Mouse (Mus musculus) hindbrain, postnatal 0 days (tissue): ENCODE measurements around the gene 4930544G11Rik. TPM values are rescaled to one million over a fixed set of nuclear protein-coding genes. Genes with fewer than 3 reads are reported as not detected.

Source experiments
- ATAC-seq: fragments of 200-750 bp; cut with Nextera tagmentation; 2 replicates; pipeline ENCODE4 v1.8.0; 2017; ENCODE audit warnings: mild to moderate bottlenecking, moderate TSS enrichment, moderate library complexity
- DNase-seq: peaks from one replicate; pipeline ENCODE4 v3.0.0-alpha.2; 2015; ENCODE audit warnings: low spot score
- H3K27ac ChIP-seq: fragments of 300-500 bp; sonication (generic); 2 replicates; pipeline ENCODE4 v1.5.1; 2014; ENCODE audit warnings: mild to moderate bottlenecking
- H3K27me3 ChIP-seq: fragments of 300-500 bp; sonication (generic); 2 replicates; pipeline ENCODE4 v1.6.1; 2014; ENCODE audit warnings: low read length, mixed read lengths; ENCODE audit not compliant: insufficient read depth
- H3K36me3 ChIP-seq: fragments of 300-500 bp; sonication (generic); 2 replicates; pipeline ENCODE4 v1.6.1; 2014; ENCODE audit warnings: low read length, mixed read lengths; ENCODE audit not compliant: insufficient read depth
- H3K4me1 ChIP-seq: fragments of 300-500 bp; sonication (generic); 2 replicates; pipeline ENCODE4 v1.6.1; 2014; ENCODE audit warnings: antibody characterized with exemption, low read length, mixed read lengths; ENCODE audit not compliant: insufficient read depth
- H3K4me2 ChIP-seq: fragments of 300-500 bp; sonication (generic); 2 replicates; pipeline ENCODE4 v1.6.1; 2014; ENCODE audit warnings: low read depth, mild to moderate bottlenecking, low read length, moderate library complexity, mixed read lengths
- H3K4me3 ChIP-seq: fragments of 300-500 bp; sonication (generic); 2 replicates; pipeline ENCODE4 v1.5.1; 2014; ENCODE audit warnings: low read length
- H3K9ac ChIP-seq: fragments of 300-500 bp; sonication (generic); replicated peaks from 2 replicates; pipeline ENCODE4 v1.6.1; 2014; ENCODE audit warnings: mild to moderate bottlenecking, low read length, moderate library complexity, mixed read lengths
- H3K9me3 ChIP-seq: fragments of 300-500 bp; sonication (generic); 2 replicates; pipeline ENCODE4 v1.6.1; 2016; ENCODE audit warnings: low read length, mixed read lengths
- CTCF ChIP-seq: IDR thresholded peaks from 2 replicates; pipeline ENCODE4 v1.5.1; 2016; ENCODE audit warnings: antibody characterized with exemption, control low read depth, low read depth
- WGBS: fragments of 180-500 bp; shearing (Covaris S2); extraction: QIAGEN DNeasy Blood & Tissue Kit; methylation state at CpG from one replicate; pipeline ENCODE4 v1.1.7; 2014; 5-methylcytosine and 5-hydroxymethylcytosine counted together
- polyA plus RNA-seq: library from polyadenylated mRNA; unstranded; fragments of >200 nt; fragmentation: Nextera tagmentation; extraction: Ambion mirVana; gene quantifications from 2 replicates; pipeline ENCODE4 v1.2.1, GENCODE M21; 2015
- total RNA-seq: library from RNA; depleted of rRNA; stranded (reverse); fragments of >200 nt; gene quantifications from 2 replicates; pipeline ENCODE4 v1.2.3, GENCODE M21; 2014; rRNA removed

4930544G11Rik gene
- total and polyA plus RNA-seq, 2 experiments from 2014 or later = not detected

DNA sequence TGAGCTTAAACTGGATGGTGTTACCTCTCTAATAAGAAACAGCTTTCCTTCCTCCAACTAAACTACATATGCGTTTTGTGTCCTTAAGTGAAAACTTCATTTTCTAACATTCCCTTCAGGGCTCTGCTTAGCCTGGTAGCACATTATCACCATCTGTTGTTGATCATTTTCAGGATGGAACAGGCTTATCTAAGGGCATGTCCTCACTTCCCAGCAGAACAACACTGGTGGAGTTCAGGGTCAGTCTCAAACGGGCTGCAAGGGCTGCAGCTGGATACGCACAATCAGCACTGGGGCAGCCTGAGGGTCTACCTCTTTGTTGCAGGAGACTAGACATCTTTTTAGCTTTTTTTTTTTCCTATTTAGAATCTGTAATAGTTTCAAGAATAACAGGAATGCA, 39.7 kb downstream of the 4930544G11Rik start:
- Histone ChIP-seq H3K4me3 (no peak overlapping the region), H3K9me3 (0 out of 2 replicates have a peak, but pooled peaks cover 3% of the 10 kb centered on the region), H3K27ac (no peak overlapping the region), H3K27me3 (no peaks in the 10 kb centered on the region), H3K4me2 (no peak overlapping the region), H3K36me3 (no peaks in the 10 kb centered on the region), H3K9ac (no peak overlapping the region), H3K4me1 (no peaks in the 10 kb centered on the region)
- ATAC-seq = no peak
- 84% methylated on average over 3 of the region's 3 CpGs for WGBS
- no peak for TF ChIP-seq CTCF
- DNase-seq = no peak

DNA sequence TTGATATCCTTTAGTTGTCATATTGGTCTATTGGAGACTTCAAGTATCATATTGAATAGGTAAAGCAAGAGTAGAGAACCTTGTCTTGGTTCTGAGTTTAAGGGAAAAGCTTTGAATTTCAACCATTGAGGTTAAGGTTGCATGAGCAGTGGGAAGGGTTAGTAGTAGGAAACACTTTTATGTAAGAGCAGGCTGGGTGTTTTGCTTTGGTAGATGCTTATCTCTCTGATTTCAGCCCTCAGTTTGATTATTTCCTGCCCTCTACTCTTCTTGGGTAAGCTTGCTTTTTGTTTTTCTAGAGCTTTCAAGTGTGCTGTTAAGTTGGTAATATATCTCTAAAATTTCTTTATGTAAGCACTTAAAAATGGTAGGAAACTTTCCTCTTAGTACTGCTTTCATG, 45.9 kb downstream of the 4930544G11Rik start:
- TF ChIP-seq CTCF = no peak
- Histone ChIP-seq H3K36me3 (no peaks in the 10 kb centered on the region), H3K27me3 (no peaks in the 10 kb centered on the region), H3K9me3 (0 out of 2 replicates have a peak, but pooled peaks cover 6% of the 10 kb centered on the region), H3K27ac (no peak overlapping the region), H3K9ac (no peak overlapping the region), H3K4me2 (no peak overlapping the region), H3K4me1 (no peaks in the 10 kb centered on the region), H3K4me3 (no peak overlapping the region)
- no peak for DNase-seq
- no peak for ATAC-seq

Other genes with a start within 250 kb of the 4930544G11Rik start
- gene Prdm5, start 173.6 kb upstream of the 4930544G11Rik start, total RNA-seq = 7.4 and 11.9 TPM in 2 replicates
- 5.0 and 6.9 TPM in 2 replicates for gene Prdm5, start 173.6 kb upstream of the 4930544G11Rik start, polyA plus RNA-seq